Mouse (Mus musculus) C2C12 (cell line): ENCODE results near the gene Slc25a45.

ENCODE experiments used
- CTCF ChIP-seq: IDR thresholded peaks from one replicate; pipeline ENCODE4 v1.5.1; 2011; ENCODE audit not compliant: control insufficient read depth, insufficient read depth, insufficient read length
- MAX ChIP-seq: IDR thresholded peaks from one replicate; pipeline ENCODE4 v1.6.1; 2011; ENCODE audit warnings: mild to moderate bottlenecking, control low read depth

GRCm38 (mm10) chr19:5852035-5852722 lies 25.4 kb upstream of the Slc25a45 start:
- no peak for TF ChIP-seq CTCF
- no peak for TF ChIP-seq MAX
